Mouse (Mus musculus) kidney, postnatal 36 days (tissue): ENCODE measurements around the gene Nupr1.

ENCODE experiments used
- DNase-seq, 2 experiments: peaks; one replicate each; pipeline ENCODE4 v3.0.0; 2021 to 2022; ENCODE audit warnings: mixed read lengths in 2 of 2

Nupr1 gene

GRCm38 (mm10) chr7:126630824-126631518 lies at the start of gene Nupr1:
Gene Nupr1, minus strand, starts transcription at chr7:126630861.
- DNase-seq: no peak

DNA sequence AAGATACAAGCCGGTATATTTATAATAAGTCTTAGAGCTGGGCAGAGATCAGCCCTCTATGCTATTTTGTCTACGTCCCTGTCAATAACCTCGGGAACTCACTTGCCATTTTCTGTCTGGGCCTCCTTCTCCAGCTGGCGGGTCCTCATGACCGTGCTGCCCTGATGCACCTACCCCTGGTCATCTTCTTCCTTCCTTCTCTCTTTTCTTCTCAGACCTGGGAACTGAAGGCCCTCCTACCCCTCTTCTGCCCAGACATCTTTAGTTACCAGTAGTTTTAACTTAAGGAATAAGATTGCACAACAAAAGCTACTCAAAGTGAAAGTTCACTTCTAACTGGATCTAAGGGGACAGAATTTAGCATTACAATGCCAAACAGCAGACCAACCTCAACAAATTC lies 49.0 kb upstream of the Nupr1 start:
- no peak for DNase-seq

- DNase-seq: peak; percentile 60 to 79
These were observed 48.1 kb upstream of the Nupr1 start for GRCm38 (mm10) chr7:126678545-126679341.

DNA sequence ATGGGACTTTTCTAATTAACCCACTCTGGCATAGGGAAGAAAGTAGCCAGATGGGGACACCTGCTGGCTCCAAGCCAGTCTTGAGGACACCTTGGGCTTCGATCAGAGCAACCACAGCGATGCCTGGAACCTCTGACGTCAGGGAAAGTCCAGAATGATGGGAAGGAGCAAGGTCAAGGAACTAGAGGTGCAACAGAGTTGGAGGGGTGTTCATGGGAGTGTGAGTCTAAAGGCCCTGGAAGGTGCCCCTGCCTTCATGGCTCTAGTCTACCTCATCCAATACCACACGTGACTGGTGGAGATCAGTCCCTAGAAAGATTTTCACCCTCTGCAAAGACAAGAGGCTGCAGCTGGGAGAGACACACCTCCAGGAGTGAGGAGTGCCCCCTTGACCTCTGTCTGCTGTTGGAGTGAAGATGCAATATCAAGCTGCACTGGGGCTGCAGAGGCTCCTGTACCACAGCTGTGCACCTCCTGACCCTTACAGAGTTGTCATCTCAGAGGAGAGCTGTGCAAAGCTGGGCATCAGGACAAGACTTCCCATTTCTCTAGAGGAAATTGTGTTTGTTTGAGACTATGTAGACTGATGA lies 46.1 kb upstream of the Nupr1 start:
- peak in 1 of 2 experiments; percentile 55 for DNase-seq

- peak; percentile 74 to 94 for DNase-seq
These were observed 45.5 kb upstream of the Nupr1 start, which contains the start of gene Sult1a1 for GRCm38 (mm10) chr7:126676207-126676606. Gene Sult1a1, minus strand, starts transcription at chr7:126676432.

- DNase-seq: no peak
These were observed 44.4 kb upstream of the Nupr1 start for GRCm38 (mm10) chr7:126675104-126675503.

- no peak for DNase-seq
These were observed 41.5 kb upstream of the Nupr1 start for GRCm38 (mm10) chr7:126672111-126672510.

GRCm38 (mm10) chr7:126670152-126670551 lies 39.5 kb upstream of the Nupr1 start:
- no peak for DNase-seq

DNA sequence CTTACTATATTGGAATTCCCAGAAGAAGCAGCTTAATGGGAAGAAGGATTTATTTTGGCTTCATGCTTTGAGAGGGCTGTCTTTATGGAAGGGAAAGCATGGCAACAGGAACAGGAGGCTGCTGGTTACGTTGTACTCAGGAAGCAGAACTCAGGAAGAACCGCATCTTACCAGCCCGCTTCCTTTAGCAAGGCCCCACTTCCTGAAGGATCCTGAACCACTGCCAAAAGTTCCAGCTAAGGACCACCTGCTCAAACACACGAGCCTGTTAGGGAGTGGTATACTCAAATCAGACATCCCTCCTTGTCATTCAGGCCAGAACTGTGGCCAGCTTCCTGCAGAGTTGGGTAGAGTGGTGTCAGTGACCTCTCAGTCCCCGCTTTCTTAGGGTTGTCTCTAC lies 37.8 kb upstream of the Nupr1 start:
- DNase-seq: no peak

DNA sequence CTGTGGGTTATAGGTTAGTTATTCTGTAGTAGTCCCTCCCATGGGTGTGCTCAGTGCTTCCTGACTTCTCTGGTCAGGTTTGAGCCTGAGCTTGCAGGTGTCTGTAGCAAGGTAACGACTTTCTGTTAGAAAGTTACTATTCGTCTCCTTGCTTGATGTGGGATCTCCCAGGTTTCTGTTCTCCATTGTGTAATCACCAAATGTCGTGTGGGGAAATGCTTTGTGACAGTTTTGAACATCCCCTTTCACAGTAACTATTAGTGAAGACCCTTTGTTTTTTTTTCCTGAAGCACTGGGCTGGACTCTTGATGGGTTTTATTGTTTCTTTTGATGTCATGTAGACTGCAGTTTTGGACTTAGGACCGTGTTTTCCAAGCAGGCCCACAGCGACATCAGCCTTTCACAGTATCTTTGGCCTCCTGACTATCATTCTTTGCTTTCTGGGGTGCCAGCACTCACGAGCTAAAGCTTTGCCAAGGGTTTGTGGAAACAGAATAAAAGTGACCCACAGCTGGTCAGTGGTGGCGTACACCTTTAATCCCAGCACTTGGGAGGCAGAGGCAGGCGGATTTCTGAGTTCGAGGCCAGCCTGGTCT lies 36.9 kb upstream of the Nupr1 start:
- no peak for DNase-seq

DNA sequence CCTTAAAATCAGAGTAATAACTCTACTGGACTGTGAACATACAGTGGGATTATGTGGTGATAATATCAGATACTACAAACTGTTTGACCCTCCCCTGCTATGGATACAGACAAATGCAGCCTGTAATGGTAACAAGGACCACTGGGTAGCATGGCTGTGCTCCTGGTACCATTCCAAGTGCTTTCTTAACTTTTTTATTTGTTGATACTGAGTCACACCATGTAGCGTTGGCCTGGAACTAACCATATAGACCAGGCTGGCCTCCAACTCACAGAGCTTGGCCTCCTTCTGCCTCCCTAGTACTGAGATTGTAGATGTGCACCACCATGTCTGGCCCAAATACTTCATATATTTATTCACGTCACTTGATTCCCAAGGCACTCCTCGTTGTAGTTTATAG lies 34.6 kb upstream of the Nupr1 start:
- DNase-seq: peak; percentile 54 to 55

GRCm38 (mm10) chr7:126663646-126664045 lies 33.0 kb upstream of the Nupr1 start:
- DNase-seq: no peak

DNA sequence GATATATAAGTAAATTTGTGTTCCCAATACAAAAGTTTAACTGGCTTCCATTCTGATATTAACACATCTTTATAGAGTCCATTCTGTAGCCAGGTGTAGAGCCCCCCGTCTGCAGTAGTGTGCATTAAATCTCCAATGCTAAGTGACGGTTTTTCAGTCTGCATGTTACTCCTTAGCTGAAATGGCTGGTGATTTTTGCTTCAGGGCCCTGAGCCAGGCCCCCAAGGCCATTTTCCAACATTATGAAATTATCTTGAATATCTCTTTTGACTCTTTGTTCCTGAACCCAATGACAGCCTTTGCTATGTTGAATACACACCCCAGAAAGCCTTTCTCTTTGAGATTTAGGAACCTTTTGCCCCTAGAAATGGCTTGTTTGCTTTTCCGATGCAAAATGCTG lies 29.1 kb upstream of the Nupr1 start:
- no peak for DNase-seq

GRCm38 (mm10) chr7:126657522-126657921 lies 26.9 kb upstream of the Nupr1 start:
- no peak for DNase-seq

DNA sequence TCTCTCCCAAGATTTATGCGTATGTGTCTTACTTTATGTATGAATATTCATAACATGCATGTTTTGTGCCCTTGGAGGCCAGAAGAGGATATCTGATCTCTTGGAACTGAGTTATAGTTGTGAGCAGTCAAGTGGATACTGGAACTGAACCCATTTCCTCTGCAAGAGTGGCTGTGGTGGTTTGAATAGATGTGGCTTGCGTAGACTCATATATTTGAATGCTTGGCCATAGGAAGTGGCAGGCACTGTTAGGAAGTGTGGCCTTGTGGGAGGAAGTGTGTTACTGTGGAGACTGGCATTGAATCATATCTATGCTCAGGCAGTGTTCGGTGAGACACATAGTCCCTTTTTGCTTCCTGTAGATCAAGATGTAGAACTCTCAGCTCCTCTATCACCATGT lies 25.0 kb upstream of the Nupr1 start:
- DNase-seq: no peak

DNA sequence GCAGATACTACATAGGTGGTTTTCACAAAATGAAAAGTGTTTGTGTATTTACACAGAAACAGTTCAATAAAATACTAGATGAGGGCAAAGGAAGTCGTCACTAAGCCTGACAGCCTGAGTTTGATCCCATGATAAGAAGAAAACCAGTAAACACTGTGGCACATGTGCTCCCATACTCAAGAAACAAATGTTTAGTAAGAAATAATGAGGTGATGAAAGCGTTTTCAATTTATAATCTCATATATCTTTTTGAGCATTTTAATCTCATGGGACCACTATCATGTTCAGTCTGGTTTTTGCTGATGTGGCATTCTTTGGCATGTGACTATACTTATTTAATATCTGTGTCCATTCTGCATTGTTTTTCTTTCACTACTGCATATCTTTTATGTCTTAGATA lies 23.3 kb upstream of the Nupr1 start:
- no peak for DNase-seq

GRCm38 (mm10) chr7:126650852-126651251 lies 20.2 kb upstream of the Nupr1 start:
- DNase-seq: no peak

DNA sequence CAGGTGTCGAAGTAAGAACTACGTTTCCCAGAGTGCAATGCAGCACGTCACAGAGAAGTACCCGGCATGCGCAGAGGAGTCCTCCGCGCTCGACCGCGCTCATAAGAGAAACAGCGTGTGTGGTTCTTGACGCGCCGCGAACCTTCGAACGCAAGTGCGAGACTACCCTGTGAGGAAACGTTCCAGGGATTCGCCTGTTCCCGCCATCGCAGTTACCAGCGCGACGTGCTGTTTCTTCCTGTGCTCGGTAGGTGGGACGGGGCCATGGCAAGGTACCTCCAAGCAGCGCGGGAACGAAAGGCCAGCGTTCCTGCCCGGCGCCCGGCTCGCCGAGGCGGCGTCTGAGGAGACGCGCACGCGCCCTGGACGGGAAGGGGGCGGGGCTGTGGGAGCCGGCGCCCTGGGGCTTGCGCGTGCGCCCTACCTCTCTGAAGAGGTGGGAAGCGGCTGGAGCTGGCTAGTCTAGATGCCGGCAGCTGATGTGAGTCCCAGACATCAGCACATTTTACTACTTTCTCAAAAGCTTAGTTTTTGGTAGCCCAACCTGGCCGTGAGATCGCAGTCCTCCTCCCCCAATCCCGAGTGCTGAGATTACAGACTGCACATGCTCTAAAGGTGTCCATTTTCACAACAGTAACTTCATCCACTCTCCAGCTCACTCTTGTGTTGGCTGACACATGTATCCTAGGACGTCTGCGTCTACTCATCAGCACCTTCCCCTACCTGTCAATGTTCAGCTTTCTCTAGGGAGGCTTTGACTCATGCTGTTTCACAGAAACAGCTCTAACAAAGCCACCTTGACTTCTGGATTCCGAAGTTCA lies 18.8 kb upstream of the Nupr1 start, which contains the start of gene Sgf29:
TSS of gene Sgf29 (plus strand) at position 79 of the 821 bp plus-strand sequence.
- DNase-seq: peak; percentile 93 to 98

DNA sequence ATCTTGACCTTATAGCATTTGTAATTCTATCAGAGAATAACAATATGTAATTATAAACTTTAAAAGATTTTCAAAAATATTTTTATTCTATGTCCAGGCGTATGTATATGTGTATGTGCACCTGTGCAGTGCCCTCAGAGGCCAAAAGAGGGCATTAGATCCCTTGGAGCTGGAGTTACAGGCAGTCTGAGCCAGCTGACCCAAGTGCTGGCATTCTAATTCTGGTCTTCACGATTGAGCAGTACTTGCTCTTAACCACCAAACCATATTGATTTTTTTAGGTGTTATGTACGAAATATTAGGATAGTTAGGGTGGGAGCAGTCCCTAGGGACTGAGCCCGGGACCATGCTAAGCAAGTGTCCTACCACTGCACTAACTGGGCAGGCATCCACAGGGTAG lies 17.8 kb upstream of the Nupr1 start:
- DNase-seq: no peak

DNA sequence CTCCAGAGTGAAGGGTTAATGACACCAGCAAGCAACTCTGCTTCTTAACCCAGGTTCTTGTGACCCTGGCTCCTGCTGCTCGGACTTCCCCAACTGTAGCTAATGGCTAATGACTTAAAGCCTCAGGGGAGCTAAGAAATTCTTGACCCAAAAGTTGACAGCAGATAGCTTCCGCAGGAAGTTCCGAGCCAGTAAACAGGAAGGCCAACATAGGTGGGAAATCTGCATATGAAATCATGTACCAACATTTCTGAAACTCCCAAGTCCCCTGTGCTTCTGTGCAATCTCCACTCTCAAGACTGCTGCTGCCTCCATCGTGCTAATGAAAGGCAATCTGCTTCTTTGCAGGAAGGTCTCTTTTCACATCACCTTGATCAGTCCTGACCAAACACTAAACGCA lies 15.0 kb upstream of the Nupr1 start:
- peak; percentile 24 to 37 for DNase-seq

DNA sequence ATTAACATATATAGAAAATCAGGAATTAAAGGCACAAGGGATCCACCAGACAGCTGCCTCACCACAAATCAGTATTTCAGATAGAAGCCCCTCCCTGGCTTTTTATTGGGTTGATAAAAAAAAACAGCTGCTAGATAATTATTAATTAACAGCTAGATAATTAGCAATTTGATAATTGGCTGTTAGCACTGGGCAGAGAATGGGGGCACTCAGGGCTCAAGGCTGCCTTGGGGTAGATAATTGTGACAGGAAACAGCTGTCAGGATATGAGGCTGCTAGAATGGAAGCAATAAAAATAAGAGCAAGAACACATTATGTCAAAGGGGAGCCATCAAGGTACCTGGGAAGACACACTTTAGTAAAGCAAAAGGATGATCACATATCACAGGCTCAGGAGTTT lies 14.3 kb upstream of the Nupr1 start:
- DNase-seq: no peak

- no peak for DNase-seq
These were observed 13.7 kb upstream of the Nupr1 start for GRCm38 (mm10) chr7:126644345-126644744.
